Mouse (Mus musculus): ENCODE results near the gene Cd164. TPM values are rescaled to one million over a fixed set of nuclear protein-coding genes. Genes with fewer than 3 reads are reported as not detected.
A peak's percentile ranks its signal among the peaks of the same experiment; 100 is the strongest.
"Not testable (repeated sequence)": the region's sequence is repeated elsewhere in the genome, so short reads cannot be mapped to it uniquely, and the experiment has no call there.

Gene Cd164
- polyA plus RNA-seq, 1 experiment, result 5.0 TPM

GRCm38 (mm10) chr10:41489708-41490517 lies 29.3 kb upstream of the Cd164 start, which contains the start of the genes Smpd2 and Ppil6:
Smpd2 (minus strand) TSS chr10:41490369.
Ppil6 (plus strand) TSS chr10:41490439.
- peaks cover 15% of the 10 kb centered on the region; the same call in 1 of the 2 replicates for H3K36me3 ChIP-seq (ENCODE audit: control insufficient read depth)
- peaks cover 20% of the 10 kb centered on the region for H3K4me1 ChIP-seq (ENCODE audit: control insufficient read depth)
- H3K27me3 ChIP-seq (ENCODE audit: control insufficient read depth), result peaks cover 39% of the 10 kb centered on the region
- peak within 1 kb of the TSS; percentile 65 for H3K4me3 ChIP-seq (replicated peaks)
- TF ChIP-seq GATA1 (IDR thresholded peaks at IDR 0.05; ENCODE audit: low read length), result no peak
- no peak for TF ChIP-seq TAL1 (IDR thresholded peaks at IDR 0.05; ENCODE audit: low read length)
- H3K9me3 ChIP-seq (ENCODE audit: control insufficient read depth, low read length), result no peaks in the 10 kb centered on the region

DNA sequence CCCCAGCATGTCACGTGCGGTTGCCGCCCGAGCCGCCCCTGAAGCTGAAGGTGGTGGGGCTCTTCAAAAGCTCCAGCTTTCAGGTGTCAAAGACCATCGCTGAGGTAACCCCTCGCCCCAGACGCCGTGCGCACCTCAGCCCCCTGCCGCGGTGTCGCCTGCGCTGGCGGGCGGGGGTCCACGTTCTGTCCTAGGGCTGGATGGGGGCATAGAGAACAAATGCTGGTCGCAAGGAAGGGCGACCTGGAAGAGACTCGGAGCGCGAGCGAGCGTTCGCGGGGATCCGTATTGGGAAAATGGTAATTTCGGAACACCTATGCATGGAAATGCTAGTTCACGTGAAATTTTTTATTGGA lies 28.7 kb upstream of the Cd164 start:
- Histone ChIP-seq H3K9me3 (ENCODE audit: control insufficient read depth, low read length) (no peaks in the 10 kb centered on the region), H3K36me3 (ENCODE audit: control insufficient read depth) (peaks cover 15% of the 10 kb centered on the region; the same call in 1 of the 2 replicates), H3K4me3 (replicated peaks) (peak overlapping the region; percentile 65), H3K27me3 (ENCODE audit: control insufficient read depth) (peaks cover 39% of the 10 kb centered on the region), H3K4me1 (ENCODE audit: control insufficient read depth) (peaks cover 20% of the 10 kb centered on the region)
- TF ChIP-seq GATA1 (IDR thresholded peaks at IDR 0.05; ENCODE audit: low read length), result no peak

GRCm38 (mm10) chr10:41491111-41491510 lies 28.1 kb upstream of the Cd164 start:
- Histone ChIP-seq H3K27me3 (ENCODE audit: control insufficient read depth) (peaks cover 39% of the 10 kb centered on the region), H3K4me3 (replicated peaks) (no peak overlapping the region), H3K4me1 (ENCODE audit: control insufficient read depth) (peaks cover 20% of the 10 kb centered on the region), H3K9me3 (ENCODE audit: control insufficient read depth, low read length) (no peaks in the 10 kb centered on the region), H3K36me3 (ENCODE audit: control insufficient read depth) (peaks cover 11% of the 10 kb centered on the region; the same call in 1 of the 2 replicates)
- no peak for TF ChIP-seq TAL1 (IDR thresholded peaks at IDR 0.05; ENCODE audit: low read length)
- no peak for TF ChIP-seq GATA1 (IDR thresholded peaks at IDR 0.05; ENCODE audit: low read length)

DNA sequence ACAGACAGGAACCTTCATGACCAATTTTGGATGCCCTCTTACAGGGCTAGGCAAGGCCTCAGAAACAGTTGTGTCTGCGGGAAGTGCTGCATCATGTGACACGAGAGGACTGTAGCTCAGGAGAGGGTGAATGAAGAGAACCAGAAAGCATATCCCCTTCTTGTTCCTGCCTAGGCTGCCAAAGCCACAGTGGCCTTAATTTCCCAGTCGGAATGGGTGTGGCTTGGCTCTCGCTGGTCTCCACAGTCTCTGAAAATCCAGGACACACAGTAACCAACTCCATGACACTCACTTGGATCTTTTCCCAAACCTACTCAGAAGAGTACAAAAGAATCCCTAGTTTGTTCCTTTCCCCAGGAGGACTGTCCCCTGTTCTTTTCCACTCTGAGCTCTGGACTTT lies 18.3 kb upstream of the Cd164 start:
- Histone ChIP-seq H3K4me3 (replicated peaks) (no peak overlapping the region), H3K27me3 (ENCODE audit: control insufficient read depth) (no peaks in the 10 kb centered on the region; the same call in 1 of the 2 replicates), H3K9me3 (ENCODE audit: control insufficient read depth, low read length) (no peaks in the 10 kb centered on the region), H3K36me3 (ENCODE audit: control insufficient read depth) (no peaks in the 10 kb centered on the region), H3K4me1 (ENCODE audit: control insufficient read depth) (no peaks in the 10 kb centered on the region)
- TF ChIP-seq TAL1 (IDR thresholded peaks at IDR 0.05; ENCODE audit: low read length) (no peak), GATA1 (IDR thresholded peaks at IDR 0.05; ENCODE audit: low read length) (no peak)

DNA sequence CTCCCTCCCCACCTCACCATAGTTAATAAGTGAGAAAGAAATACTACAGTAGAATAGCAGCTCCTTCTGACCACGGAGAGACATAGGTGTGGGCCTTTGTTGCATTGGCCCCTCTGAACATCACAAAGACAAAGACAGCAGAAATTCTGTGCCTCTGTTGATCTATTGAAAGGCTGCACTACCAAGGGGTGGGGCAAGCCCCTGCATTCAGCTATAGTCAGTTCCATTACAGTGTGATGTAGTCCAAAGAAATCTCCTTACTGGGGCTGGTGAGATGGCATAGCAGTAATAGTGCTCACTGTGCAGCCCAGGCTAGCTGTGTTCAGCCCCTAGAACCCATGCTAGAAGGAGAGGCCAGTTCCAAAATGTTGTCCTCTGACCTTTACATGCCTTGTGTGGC lies 14.2 kb upstream of the Cd164 start:
- H3K36me3 ChIP-seq (ENCODE audit: control insufficient read depth), result no peaks in the 10 kb centered on the region
- TF ChIP-seq TAL1 (IDR thresholded peaks at IDR 0.05; ENCODE audit: low read length) (no peak), GATA1 (IDR thresholded peaks at IDR 0.05; ENCODE audit: low read length) (no peak)
- no peaks in the 10 kb centered on the region for H3K9me3 ChIP-seq (ENCODE audit: control insufficient read depth, low read length)
- H3K4me3 ChIP-seq (replicated peaks), result no peak overlapping the region
- H3K4me1 ChIP-seq (ENCODE audit: control insufficient read depth), result no peaks in the 10 kb centered on the region; the same call in 1 of the 2 replicates
- H3K27me3 ChIP-seq (ENCODE audit: control insufficient read depth), result no peaks in the 10 kb centered on the region; the same call in 1 of the 2 replicates

- H3K9me3 ChIP-seq (ENCODE audit: control insufficient read depth, low read length); H3K4me3 ChIP-seq (replicated peaks); H3K27me3 ChIP-seq (ENCODE audit: control insufficient read depth); H3K36me3 ChIP-seq (ENCODE audit: control insufficient read depth); H3K4me1 ChIP-seq (ENCODE audit: control insufficient read depth): not testable (repeated sequence)
These were observed 13.8 kb upstream of the Cd164 start for GRCm38 (mm10) chr10:41505446-41505845.

- H3K4me1 ChIP-seq (ENCODE audit: control insufficient read depth), result no peaks in the 10 kb centered on the region; the same call in 1 of the 2 replicates
- no peak for TF ChIP-seq TAL1 (IDR thresholded peaks at IDR 0.05; ENCODE audit: low read length)
- TF ChIP-seq GATA1 (IDR thresholded peaks at IDR 0.05; ENCODE audit: low read length), result no peak
These were observed 10.1 kb upstream of the Cd164 start for GRCm38 (mm10) chr10:41509160-41509559.

DNA sequence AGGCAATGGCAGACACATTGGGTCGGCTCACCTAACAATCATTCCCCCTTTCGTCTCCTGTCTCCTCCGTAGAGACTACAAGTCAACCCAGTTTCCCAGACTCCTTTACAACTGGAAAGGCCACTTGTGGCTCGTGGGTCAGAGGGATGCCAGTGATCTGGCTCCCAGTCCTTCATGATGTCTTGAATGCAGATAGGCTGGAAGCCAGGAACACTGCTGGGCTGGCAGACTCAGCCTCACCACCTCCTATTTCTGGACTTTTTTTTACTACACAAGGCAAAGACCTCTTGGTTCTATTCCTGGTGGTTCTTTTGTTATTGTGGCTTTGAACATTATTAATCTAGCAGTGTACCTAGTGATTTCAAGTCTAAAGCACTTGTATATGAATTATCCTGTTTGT lies 4.9 kb upstream of the Cd164 start:
- TF ChIP-seq TAL1 (IDR thresholded peaks at IDR 0.05; ENCODE audit: low read length) (no peak), GATA1 (IDR thresholded peaks at IDR 0.05; ENCODE audit: low read length) (no peak)
- Histone ChIP-seq H3K9me3 (ENCODE audit: control insufficient read depth, low read length) (no peaks in the 10 kb centered on the region), H3K4me3 (replicated peaks) (no peak overlapping the region), H3K36me3 (ENCODE audit: control insufficient read depth) (no peaks in the 10 kb centered on the region), H3K27me3 (ENCODE audit: control insufficient read depth) (no peaks in the 10 kb centered on the region), H3K4me1 (ENCODE audit: control insufficient read depth) (peaks cover 14% of the 10 kb centered on the region)

More at GRCm38 (mm10) chr10:41509160-41509559, 10.1 kb upstream of the Cd164 start:
- H3K4me3 ChIP-seq (replicated peaks), result no peak overlapping the region
- H3K36me3 ChIP-seq (ENCODE audit: control insufficient read depth), result no peaks in the 10 kb centered on the region
- no peaks in the 10 kb centered on the region for H3K9me3 ChIP-seq (ENCODE audit: control insufficient read depth, low read length)
- H3K27me3 ChIP-seq (ENCODE audit: control insufficient read depth), result no peaks in the 10 kb centered on the region; the same call in 1 of the 2 replicates

GRCm38 (mm10) chr10:41514921-41515320 lies 4.3 kb upstream of the Cd164 start:
- peaks cover 14% of the 10 kb centered on the region for H3K4me1 ChIP-seq (ENCODE audit: control insufficient read depth)
- TF ChIP-seq GATA1 (IDR thresholded peaks at IDR 0.05; ENCODE audit: low read length) (no peak), TAL1 (IDR thresholded peaks at IDR 0.05; ENCODE audit: low read length) (no peak)
- no peaks in the 10 kb centered on the region for H3K27me3 ChIP-seq (ENCODE audit: control insufficient read depth)
- no peaks in the 10 kb centered on the region for H3K36me3 ChIP-seq (ENCODE audit: control insufficient read depth)
- H3K9me3 ChIP-seq (ENCODE audit: control insufficient read depth, low read length), result no peaks in the 10 kb centered on the region
- no peak overlapping the region for H3K4me3 ChIP-seq (replicated peaks)

All from erythroblast, embryonic 14.5 days (primary cell).